Mouse (Mus musculus): ENCODE measurements around the gene Foxn1.

DNA sequence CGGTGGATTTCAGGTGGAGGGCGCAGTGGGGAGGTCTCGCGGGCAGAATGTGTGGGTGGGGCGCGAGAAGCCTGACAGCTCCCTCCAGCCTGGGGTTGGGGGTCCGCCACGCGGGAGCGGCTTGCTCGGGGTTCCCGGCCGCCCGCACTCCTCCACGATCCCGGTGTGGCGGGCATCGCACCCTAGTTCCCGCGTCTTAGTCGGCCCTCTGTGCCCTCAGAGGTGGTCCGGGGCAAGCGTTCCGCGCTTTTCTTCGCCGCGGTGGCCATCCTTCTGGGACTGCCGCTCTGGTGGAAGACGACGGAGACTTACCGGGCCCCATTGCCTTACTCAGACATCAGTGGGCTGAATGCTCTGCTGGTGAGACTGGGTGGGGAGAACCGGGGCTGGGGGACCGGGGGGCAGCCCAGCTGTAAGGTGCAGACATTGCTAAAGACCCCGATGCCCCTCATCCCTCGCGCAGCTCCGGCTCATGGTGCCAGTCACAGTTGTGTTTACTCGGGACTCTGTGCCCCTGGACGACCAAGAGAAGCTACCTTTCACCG lies 57.8 kb downstream of the Foxn1 start:
- TF ChIP-seq POLR2A (IDR thresholded peaks at IDR 0.05; ENCODE audit: borderline replicate concordance, low read depth, low read length) (no peak), CTCF (IDR thresholded peaks at IDR 0.05; ENCODE audit: low read depth, low read length) (no peak)
